Mouse (Mus musculus) stomach, postnatal 0 days (tissue): Measurements from ENCODE around the gene P4ha3. TPM values are rescaled to one million over a fixed set of nuclear protein-coding genes. Genes with fewer than 3 reads are reported as not detected.
"Not testable (repeated sequence)": the region's sequence is repeated elsewhere in the genome, so short reads cannot be mapped to it uniquely, and the experiment has no call there.

Experiments
- ATAC-seq: fragments of 200-750 bp; cut with Nextera tagmentation; 2 replicates; pipeline ENCODE4 v1.8.0; 2017; ENCODE audit not compliant: low FRiP score, low TSS enrichment
- DNase-seq: peaks from one replicate; pipeline ENCODE4 v3.0.0-alpha.2; 2016; ENCODE audit warnings: low spot score
- H3K27ac ChIP-seq: fragments of 300-500 bp; sonication (generic); replicated peaks from 2 replicates; pipeline ENCODE4 v1.5.1; 2014; ENCODE audit warnings: mild to moderate bottlenecking, control low read depth
- H3K27me3 ChIP-seq: fragments of 300-500 bp; sonication (generic); 2 replicates; pipeline ENCODE4 v1.6.1; 2014; ENCODE audit warnings: low read length; ENCODE audit not compliant: control insufficient read depth, insufficient read depth
- H3K36me3 ChIP-seq: fragments of 300-500 bp; sonication (generic); 2 replicates; pipeline ENCODE4 v1.6.1; 2014; ENCODE audit warnings: low read length, mixed read lengths; ENCODE audit not compliant: control insufficient read depth, insufficient read depth
- H3K4me1 ChIP-seq: fragments of 300-500 bp; sonication (generic); replicated peaks from 2 replicates; pipeline ENCODE4 v1.6.1; 2014; ENCODE audit warnings: antibody characterized with exemption; ENCODE audit not compliant: control insufficient read depth, insufficient read depth
- H3K4me2 ChIP-seq: fragments of 300-500 bp; sonication (generic); replicated peaks from 2 replicates; pipeline ENCODE4 v1.6.1; 2014; ENCODE audit warnings: low read depth, mild to moderate bottlenecking, control low read depth, moderate library complexity
- H3K4me3 ChIP-seq: fragments of 300-500 bp; sonication (generic); 2 replicates; pipeline ENCODE4 v1.5.1; 2014; ENCODE audit warnings: low read depth, low read length, control low read depth
- H3K9ac ChIP-seq: fragments of 300-500 bp; sonication (generic); 2 replicates; pipeline ENCODE4 v1.6.1; 2014; ENCODE audit warnings: mild to moderate bottlenecking, low read length, control low read depth, mixed read lengths
- H3K9me3 ChIP-seq: fragments of 300-500 bp; sonication (generic); 2 replicates; pipeline ENCODE4 v1.6.1; 2016; ENCODE audit warnings: low read length; ENCODE audit not compliant: control insufficient read depth
- CTCF ChIP-seq: IDR thresholded peaks from 2 replicates; pipeline ENCODE4 v1.5.1; 2016; ENCODE audit warnings: antibody characterized with exemption, low read depth, mild to moderate bottlenecking, moderate library complexity
- EP300 ChIP-seq: optimal IDR thresholded peaks from 2 replicates; pipeline ENCODE3; 2016; ENCODE audit warnings: antibody characterized with exemption
- WGBS: fragments of 180-500 bp; shearing (Covaris S2); extraction: QIAGEN DNeasy Blood & Tissue Kit; methylation state at CpG from one replicate; pipeline ENCODE4 v1.1.7; 2014; 5-methylcytosine and 5-hydroxymethylcytosine counted together
- polyA plus RNA-seq: library from polyadenylated mRNA; unstranded; fragments of >200 nt; fragmentation: Nextera tagmentation; extraction: Ambion mirVana; gene quantifications from 2 replicates; pipeline ENCODE4 v1.2.1, GENCODE M21; 2015

P4ha3 gene
- polyA plus RNA-seq, 1 experiment from 2014 or later: 1.4 TPM

DNA sequence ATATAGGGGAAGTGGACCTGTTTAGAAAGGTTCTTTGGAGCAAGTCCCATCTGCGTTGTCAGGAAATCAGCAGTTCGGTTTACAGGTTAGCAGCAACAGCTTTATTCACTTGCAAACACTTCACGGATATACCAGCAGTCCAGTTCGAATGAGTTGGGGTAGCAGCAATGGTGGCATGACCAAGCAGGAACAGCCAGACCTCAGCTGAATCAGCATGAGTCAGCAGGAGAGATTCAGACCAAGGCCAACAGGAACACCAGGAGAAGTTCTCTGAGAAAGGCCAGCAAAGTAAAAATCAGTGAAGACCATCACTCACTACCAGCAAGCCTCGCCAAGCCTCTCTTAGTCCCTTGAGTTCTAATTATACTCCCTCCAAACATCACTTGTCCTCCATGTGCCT, 34.7 kb upstream of the P4ha3 start:
- no peak overlapping the region for H3K4me3 ChIP-seq
- H3K36me3 ChIP-seq: no peaks in the 10 kb centered on the region
- no peak for ATAC-seq
- no peak overlapping the region for H3K9ac ChIP-seq
- H3K27ac ChIP-seq: no peak overlapping the region
- no peak for DNase-seq
- TF ChIP-seq CTCF: no peak
- no peak for TF ChIP-seq EP300
- 95% methylated on average over 5 of the region's 5 CpGs for WGBS
- H3K27me3 ChIP-seq: no peaks in the 10 kb centered on the region
- no peak overlapping the region for H3K4me2 ChIP-seq
- no peaks in the 10 kb centered on the region for H3K9me3 ChIP-seq
- H3K4me1 ChIP-seq: no peaks in the 10 kb centered on the region

- 74% methylated on average over 3 of the region's 3 CpGs for WGBS
- Histone ChIP-seq H3K27me3 (no peaks in the 10 kb centered on the region), H3K9ac (no peak overlapping the region), H3K27ac (no peak overlapping the region), H3K9me3 (no peaks in the 10 kb centered on the region), H3K4me1 (no peaks in the 10 kb centered on the region), H3K4me3 (no peak overlapping the region), H3K4me2 (no peak overlapping the region), H3K36me3 (no peaks in the 10 kb centered on the region)
- no peak for DNase-seq
- no peak for TF ChIP-seq EP300
- TF ChIP-seq CTCF: peak; percentile 37; the same call in 1 of the 2 replicates
- ATAC-seq: no peak
Measured at GRCm38 (mm10) chr7:100262350-100262749, 23.0 kb upstream of the P4ha3 start.

DNA sequence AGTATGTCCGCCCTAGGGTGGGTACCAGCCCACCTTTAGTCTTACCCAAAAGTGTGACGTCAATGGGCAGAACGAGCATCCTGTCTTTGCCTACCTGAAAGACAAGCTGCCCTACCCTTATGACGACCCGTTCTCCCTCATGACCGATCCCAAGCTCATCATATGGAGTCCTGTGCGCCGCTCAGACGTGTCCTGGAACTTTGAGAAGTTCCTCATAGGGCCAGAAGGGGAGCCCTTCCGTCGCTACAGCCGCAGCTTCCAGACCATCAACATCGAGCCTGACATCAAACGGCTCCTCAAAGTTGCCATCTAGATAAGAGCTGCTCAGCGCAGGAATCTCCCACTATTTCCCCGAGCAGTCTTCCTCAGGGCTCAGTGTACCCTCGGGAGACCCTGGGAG, 20.4 kb upstream of the P4ha3 start:
- not testable (repeated sequence) for H3K27ac ChIP-seq, H3K9ac ChIP-seq, H3K36me3 ChIP-seq, ATAC-seq, H3K27me3 ChIP-seq, H3K9me3 ChIP-seq, H3K4me3 ChIP-seq, H3K4me2 ChIP-seq, DNase-seq, H3K4me1 ChIP-seq
- WGBS: 58% methylated on average over 15 of the region's 17 CpGs
- TF ChIP-seq CTCF: peak; percentile 19; the same call in 1 of the 2 replicates

GRCm38 (mm10) chr7:100272369-100272768, 13.0 kb upstream of the P4ha3 start:
- ATAC-seq (no peak), DNase-seq (no peak)
- H3K27me3 ChIP-seq: no peaks in the 10 kb centered on the region
- H3K9ac ChIP-seq: no peak overlapping the region
- H3K4me1 ChIP-seq: no peaks in the 10 kb centered on the region
- H3K9me3 ChIP-seq: no peaks in the 10 kb centered on the region
- H3K36me3 ChIP-seq: no peaks in the 10 kb centered on the region
- 82% methylated on average over 8 of the region's 8 CpGs for WGBS
- no peak overlapping the region for H3K27ac ChIP-seq
- TF ChIP-seq CTCF (no peak), EP300 (no peak)
- no peak overlapping the region for H3K4me2 ChIP-seq
- no peak overlapping the region for H3K4me3 ChIP-seq

DNA sequence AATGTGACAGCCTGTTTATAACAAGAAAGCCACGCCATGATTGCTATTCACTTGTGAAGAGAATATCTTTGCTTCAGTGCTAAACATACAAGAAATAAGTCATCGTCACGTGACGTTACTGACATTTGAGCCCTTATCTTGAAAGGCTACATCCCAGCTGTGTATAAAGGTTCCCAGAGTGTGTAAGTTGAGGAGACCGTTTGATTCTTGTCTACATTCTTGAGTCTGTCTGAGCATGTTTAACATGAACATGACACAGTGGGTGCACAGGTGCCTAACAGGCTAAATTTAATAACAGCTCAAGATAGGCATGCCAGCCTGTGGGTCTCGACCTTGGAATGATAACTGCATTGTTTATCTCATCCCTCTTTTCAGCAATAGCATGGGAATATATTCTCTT, 10.8 kb upstream of the P4ha3 start:
- no peak for DNase-seq

DNA sequence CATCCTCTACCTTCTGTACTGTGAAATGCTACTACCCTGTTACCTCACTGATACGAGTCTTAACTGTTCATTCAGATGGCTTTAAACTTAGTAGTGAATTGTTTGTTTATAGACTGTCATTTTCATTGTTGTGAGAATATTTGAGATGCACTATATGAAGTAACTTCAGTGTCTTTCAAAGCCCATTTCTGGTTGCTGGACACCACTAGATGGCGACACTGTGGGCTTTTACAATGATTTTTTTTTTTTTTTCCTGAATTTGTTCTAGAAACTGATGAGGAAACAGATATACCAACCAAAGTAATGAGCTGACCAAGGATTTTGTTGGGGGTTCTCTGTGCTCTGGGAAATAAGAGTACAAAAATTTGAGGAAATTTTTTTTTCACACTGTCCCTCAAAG, 8.9 kb upstream of the P4ha3 start:
- H3K4me3 ChIP-seq: no peak overlapping the region
- ATAC-seq: no peak
- TF ChIP-seq EP300: no peak
- peak; percentile 73 for TF ChIP-seq CTCF
- H3K4me1 ChIP-seq: no peaks in the 10 kb centered on the region
- H3K36me3 ChIP-seq: no peaks in the 10 kb centered on the region
- H3K9ac ChIP-seq: no peak overlapping the region
- no peak overlapping the region for H3K4me2 ChIP-seq
- H3K27me3 ChIP-seq: no peaks in the 10 kb centered on the region
- H3K9me3 ChIP-seq: no peaks in the 10 kb centered on the region
- WGBS: 47% methylated on average over 2 of the region's 2 CpGs
- DNase-seq: no peak
- no peak overlapping the region for H3K27ac ChIP-seq

More for the DNA sequence above, 10.8 kb upstream of the P4ha3 start:
- Histone ChIP-seq H3K9me3 (no peaks in the 10 kb centered on the region), H3K4me3 (no peak overlapping the region), H3K4me2 (no peak overlapping the region), H3K27ac (no peak overlapping the region), H3K27me3 (no peaks in the 10 kb centered on the region), H3K36me3 (no peaks in the 10 kb centered on the region), H3K9ac (no peak overlapping the region), H3K4me1 (no peaks in the 10 kb centered on the region)
- ATAC-seq: no peak
- TF ChIP-seq EP300: no peak
- TF ChIP-seq CTCF: no peak
- 50% methylated on average over 6 of the region's 6 CpGs for WGBS
